Mouse (Mus musculus) gastrocnemius, adult 18-20 months (tissue): ENCODE measurements around the gene Tcaf2. TPM values are rescaled to one million over a fixed set of nuclear protein-coding genes. Genes with fewer than 3 reads are reported as not detected.

Source experiments
- DNase-seq: peaks from one replicate; pipeline ENCODE4 v3.0.0; 2021; ENCODE audit warnings: low spot score
- total RNA-seq, 2 experiments: library from RNA; stranded (reverse); gene quantifications; 2 replicates each; pipeline ENCODE4 v1.2.3; 2021

Gene Tcaf2
- total RNA-seq, 2 experiments from 2014 or later: 1.7 to 2.0 TPM

- DNase-seq: no peak
These were observed 67.6 kb downstream of the Tcaf2 start for GRCm38 (mm10) chr6:42577433-42577832.

Other genes starting within 250 kb of the Tcaf2 start
- gene Tas2r143, start 245.0 kb downstream of the Tcaf2 start, total RNA-seq: not detected
- not detected for gene Tas2r135, start 239.8 kb downstream of the Tcaf2 start, total RNA-seq
- gene Tas2r126, start 210.7 kb downstream of the Tcaf2 start, total RNA-seq: not detected
- gene Olfr458, start 180.1 kb downstream of the Tcaf2 start, total RNA-seq: not detected
- not detected for gene Olfr457, start 168.9 kb downstream of the Tcaf2 start, total RNA-seq
- gene Olfr456, start 158.0 kb downstream of the Tcaf2 start, total RNA-seq: not detected
- not detected for gene Olfr455, start 97.7 kb downstream of the Tcaf2 start, total RNA-seq
- not detected for gene Tcaf3, start 47.6 kb downstream of the Tcaf2 start, total RNA-seq
- gene Tcaf1, start 64.8 kb upstream of the Tcaf2 start, total RNA-seq: 1 to 10 TPM; 4.7 to 4.9 TPM
- not detected for gene Olfr453, start 94.1 kb upstream of the Tcaf2 start, total RNA-seq
- not detected for gene Olfr38, start 111.2 kb upstream of the Tcaf2 start, total RNA-seq
- gene Olfr452, start 139.8 kb upstream of the Tcaf2 start, total RNA-seq: not detected
- gene Olfr450, start 166.7 kb upstream of the Tcaf2 start, total RNA-seq: not detected
- not detected for gene Olfr449, start 189.1 kb upstream of the Tcaf2 start, total RNA-seq
- gene Olfr448, start 245.2 kb upstream of the Tcaf2 start, total RNA-seq: not detected